Mouse (Mus musculus): ENCODE measurements around the gene Tango2.
"Not testable (repeated sequence)": the region's sequence is repeated elsewhere in the genome, so short reads cannot be mapped to it uniquely, and the experiment has no call there.

The Tango2 gene

DNA sequence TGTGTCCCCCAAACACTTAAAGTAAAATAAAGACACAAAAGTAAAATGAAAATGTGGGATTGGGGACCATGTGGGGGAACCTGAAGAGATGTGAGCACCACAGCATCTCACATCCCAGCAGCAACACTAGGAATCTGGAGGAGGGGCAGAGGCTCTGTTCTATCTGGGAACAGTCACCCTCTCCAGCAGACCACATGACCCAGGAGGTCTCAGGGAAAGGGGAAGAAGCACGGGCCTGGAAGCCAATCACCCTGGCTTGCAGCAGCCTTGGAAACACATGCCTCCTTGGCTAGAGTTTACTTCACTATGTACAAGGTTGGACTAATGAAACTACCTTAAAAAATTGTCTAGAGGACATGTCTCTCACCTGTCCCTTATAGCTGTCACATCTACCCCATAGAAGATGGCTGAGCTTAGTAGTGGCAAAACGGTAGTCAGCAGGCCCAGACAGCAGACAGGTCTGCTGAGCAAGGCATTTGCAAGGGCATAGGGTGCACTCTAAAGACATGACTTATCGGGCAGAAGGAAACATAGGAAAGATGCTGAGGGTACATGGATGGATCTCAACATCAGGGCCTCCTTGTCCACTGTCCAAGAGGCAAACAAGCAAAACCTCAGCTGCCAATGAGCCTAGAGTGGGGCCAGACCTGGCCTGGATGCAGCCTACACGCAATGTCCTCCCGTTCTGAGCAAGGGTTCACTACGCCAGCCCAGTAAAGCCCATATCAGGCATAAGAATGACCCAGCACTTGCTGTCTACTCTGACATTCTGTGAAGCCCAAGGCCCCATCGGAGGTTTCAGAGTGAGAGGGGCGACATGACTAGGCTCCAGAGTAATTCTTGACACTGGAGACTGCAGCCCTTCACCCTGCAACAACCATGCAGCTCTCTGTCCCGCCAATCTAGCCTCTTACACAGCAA, 5.0 kb downstream of the Tango2 start:
- no peak for DNase-seq (ENCODE audit: low spot score in 2 of 2)

DNA sequence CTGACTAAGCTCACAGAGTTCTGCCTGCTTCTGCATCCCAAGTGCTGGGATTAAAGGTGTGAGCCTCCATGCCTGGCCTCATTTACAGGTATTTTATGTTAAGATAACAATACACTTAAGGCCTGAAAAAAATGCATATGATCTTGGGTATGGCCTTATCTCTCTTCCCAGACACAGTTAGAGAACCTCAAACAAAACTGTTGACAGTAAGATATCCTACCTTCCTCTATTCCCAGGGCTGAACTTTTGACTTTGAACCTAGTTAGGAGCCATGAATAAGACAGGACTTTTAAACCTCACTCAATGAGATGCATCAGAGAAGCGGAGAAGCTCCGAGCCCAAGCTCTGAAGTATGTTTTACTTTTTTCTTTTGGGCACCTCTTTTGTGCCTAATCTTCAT, 5.8 kb downstream of the Tango2 start:
- DNase-seq (ENCODE audit: low spot score in 2 of 2), result no peak

DNA sequence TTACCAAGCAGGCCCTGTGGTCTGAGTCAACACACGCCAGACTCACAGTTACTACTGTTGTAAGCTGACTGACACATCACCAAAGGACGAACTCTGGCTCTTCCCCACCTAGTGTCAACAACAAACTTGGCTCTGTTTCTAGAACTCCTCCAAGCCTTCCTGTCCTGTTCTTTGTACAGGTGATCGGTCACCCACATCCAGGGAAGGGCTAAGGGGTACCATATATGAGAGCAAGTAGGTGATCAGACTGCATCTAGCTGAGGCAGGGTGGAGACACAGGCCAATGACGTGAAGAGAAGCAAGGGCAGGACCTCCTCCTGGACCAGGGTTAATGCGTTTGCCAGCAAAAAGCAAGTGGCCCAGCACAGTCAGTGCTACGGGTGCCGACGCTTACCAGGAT, 6.3 kb downstream of the Tango2 start:
- DNase-seq (ENCODE audit: low spot score in 2 of 2), result no peak

DNA sequence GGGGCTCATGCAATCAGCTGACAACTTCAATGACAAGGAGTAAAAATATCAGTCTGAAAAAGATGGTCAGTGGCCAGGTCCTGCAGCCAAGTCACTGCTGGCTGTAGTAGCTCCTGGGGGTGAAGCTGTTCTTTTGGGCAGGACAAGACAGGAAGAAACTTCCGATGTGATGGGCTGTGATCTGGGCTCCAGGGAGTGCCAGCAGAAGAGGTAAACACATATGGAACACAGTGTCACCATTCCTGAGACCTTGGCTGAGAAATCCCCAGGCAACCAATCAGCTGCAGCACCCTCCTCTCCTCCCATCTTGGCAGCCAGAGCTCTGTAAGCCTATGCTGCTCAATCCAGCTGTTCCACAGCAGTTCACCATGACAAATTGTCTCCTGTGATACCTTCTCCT, 8.0 kb downstream of the Tango2 start:
- DNase-seq (ENCODE audit: low spot score in 2 of 2), result no peak

DNA sequence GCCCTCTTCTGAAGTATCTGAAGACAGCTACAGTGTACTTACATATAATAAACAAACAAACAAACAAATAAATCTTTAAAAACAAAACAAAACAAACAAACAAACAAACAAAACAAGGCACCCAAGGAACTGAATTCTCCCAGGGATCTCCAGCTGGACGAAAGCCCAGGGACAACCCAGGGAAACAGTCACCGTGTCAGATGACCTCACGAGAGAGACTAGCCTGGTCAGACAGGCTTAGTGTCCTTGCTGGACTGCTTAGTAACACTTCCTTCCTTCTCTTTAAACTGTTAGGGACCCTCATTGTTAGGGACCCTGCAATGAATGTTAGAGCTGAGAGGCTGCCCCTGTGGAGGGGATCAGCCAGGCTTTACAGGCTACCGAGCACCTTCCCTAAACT, 10.6 kb downstream of the Tango2 start:
- DNase-seq (ENCODE audit: low spot score in 2 of 2), result no peak

DNA sequence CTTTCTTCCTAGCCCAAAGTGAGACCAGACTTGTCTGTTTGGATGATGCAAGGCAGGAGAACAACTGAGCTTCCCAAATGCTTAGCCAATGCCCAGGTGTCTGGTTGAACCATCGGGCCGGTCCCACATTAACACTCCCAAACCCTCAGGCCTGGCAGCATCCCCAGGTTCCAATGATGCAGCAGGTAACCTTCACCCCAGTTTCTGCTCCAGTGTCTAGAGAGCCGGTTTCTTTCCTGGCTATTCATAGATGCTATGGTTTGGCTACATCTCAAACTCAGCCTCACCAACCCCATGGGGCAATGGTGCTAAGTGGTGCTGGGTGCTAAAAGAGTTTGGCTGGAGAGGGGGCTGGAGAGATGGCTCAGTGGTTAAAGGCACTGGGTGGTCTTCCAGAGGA, 11.9 kb downstream of the Tango2 start:
- no peak for DNase-seq (ENCODE audit: low spot score in 2 of 2)

DNA sequence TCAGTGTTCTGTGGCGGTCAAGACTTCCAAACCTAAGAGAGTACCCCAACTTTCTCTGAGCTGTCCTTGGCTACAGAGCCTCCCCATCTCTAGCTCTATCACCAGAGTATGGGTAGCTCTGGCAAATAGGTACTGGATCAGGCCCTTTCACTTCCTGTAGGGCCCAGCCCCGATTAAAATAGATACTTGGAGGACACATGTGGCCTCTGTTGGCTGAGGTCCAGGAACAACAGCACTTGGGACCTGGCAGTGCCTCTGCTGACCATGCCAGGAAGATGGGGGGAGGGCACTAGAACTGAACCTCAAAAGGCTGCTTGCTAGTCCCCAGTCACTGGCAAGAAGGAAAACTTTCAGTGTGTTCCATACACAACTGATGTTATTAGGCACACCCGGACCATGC, 13.9 kb downstream of the Tango2 start:
- no peak for DNase-seq (ENCODE audit: low spot score in 2 of 2)

DNA sequence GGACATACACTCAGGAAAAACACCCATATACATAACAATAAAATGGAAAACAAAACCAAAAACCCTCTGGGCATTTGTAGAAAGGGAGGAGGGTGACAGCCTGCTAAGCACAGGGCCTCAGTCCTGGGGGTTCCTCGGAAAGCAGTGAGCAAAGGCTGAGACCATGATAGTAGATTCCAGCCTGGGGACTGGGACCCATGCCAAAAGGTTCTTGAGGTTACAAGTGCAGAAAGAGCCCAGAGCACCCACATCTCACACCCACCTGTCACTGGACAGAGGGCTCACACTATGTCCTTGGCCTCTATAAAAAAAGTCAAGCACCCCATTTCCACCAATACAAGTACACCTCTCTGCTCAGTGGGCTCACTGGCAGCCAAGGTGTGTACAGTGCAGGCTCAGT, 19.4 kb downstream of the Tango2 start:
- no peak for DNase-seq (ENCODE audit: low spot score in 2 of 2)

DNA sequence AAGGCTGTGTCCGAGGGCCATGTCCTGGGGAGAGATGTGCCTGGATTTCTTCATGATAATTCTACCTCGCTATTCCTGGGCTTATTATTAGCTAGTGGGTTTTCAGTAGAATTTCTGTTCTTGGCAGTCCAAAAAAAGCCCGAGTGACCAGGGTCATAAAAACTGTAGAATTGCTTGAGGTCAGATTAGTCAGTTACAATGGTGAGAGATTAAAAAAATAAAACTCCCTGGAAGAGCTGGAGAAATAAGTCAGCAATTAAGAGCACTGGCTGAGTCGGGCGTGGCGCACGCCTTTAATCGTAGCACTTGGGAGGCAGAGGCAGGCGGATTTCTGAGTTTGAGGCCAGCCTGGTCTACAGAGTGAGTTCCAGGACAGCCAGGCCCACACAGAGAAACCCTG, 20.0 kb downstream of the Tango2 start:
- DNase-seq (ENCODE audit: low spot score in 2 of 2), result no peak

DNA sequence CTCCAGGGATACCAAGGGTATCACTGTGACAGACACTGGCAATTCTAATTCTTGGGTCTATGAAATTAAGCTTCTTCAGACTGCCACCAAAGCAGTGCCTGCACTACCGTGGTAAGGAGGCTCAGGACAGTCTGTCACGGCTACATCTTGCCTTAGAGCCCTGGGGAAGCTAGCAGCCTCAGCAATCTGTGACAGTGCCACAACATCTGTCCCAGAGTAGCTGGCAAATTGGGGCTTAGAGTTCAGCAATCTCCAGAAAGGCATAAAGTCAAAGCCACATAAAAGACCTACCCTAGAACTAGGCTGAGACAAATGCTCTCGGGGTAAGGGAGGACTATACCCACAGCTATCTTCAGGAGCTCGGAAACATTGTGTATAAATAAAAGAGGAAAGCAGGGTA, 22.2 kb downstream of the Tango2 start:
- DNase-seq (ENCODE audit: low spot score in 2 of 2), result no peak

DNA sequence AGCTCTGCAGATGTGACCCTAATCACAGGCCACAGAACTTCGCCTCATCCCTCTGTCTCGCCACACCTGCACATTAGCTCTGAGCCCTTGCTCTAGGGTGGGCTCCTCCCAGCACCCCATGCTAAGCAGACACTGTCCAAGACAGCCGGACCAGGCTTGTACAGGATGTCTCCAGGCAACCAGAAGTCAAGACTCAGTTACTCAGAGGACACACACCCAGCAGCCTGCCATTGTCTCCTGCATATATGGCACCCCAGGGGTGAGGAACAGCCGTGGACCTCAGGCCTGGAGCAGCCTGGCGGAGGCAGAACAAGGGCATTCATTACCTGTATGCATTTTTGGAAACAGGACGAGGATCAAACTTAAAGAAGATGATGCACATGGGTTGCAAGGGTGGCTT, 23.9 kb downstream of the Tango2 start:
- no peak for DNase-seq (ENCODE audit: low spot score in 2 of 2)

DNA sequence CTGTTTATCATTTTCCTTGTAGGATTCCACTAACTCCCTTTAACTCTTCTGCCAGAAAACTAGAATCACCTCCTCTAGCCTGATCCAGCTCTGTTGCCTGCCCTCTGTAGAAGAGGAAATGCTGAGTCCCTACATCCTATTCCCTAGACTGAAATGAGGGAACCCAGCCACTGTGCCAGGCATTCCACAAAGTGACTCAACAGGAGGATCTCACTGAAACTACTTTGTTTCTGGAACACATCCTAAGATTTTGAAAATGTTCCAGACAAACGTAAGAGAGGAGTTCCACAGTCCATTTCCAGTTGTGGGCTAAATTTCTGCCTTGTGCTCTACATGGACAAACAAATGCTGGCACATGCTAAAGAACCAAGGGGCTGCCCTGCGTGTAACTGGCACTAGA, 24.4 kb downstream of the Tango2 start:
- DNase-seq (ENCODE audit: low spot score in 2 of 2), result no peak

DNA sequence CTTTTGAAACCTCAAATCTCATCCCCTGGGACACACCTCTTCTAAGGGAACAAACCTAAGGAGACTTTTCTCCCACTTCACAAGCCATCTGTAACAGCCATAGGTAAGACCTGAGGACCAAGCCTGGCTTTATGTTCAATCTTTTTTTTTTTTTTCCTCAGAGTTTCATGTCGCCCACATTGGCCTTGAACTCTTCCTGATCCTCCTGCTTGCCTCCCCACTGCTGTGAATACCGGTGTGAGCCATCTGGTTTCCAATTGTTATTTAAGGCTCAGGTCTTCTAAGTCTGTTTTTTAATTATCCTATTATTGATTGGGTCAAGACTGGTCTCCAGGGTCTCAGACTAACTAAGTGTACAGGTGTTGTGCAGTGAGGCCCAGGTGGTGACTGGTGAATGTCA, 26.5 kb downstream of the Tango2 start:
- DNase-seq (ENCODE audit: low spot score in 2 of 2), result no peak

DNA sequence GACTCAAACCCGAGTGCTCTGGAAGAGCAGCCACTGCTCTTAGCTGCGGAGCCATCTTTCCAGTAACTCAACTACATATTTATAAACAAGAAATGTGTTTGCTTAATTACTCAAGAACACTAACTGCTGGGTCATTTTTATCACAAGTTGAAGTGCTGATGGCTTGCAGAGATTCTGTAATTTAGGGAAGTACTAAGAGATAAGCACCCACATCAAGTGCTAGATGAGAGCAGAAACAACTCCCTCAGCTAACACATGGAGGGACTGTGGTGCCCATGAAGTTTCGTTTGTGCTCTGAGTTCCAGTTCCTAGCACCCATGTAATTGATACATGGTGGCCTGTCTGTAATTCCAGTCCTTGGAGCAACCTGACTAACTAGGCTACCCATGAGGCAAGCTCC, 28.9 kb downstream of the Tango2 start:
- no peak for DNase-seq (ENCODE audit: low spot score in 2 of 2)

DNA sequence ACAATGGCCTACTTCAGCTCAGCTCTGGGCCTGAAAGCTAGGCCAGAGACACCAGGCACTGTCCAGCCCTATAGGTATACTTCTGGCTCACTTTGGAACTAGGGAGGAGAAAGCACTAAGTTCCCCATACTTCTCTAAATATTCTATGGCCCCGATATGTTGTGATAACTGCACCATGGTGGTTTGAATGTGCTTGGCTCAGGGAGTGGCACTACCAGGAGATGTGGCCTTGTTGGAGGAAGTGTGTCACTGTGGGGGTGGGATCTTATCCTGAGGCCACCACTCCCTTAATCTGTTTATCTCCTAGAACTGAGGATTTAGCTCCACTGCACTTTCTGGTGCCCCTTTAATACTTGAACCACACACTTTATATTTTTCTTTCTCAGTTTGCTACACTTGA, 39.7 kb downstream of the Tango2 start:
- DNase-seq (ENCODE audit: low spot score in 2 of 2), result no peak

DNA sequence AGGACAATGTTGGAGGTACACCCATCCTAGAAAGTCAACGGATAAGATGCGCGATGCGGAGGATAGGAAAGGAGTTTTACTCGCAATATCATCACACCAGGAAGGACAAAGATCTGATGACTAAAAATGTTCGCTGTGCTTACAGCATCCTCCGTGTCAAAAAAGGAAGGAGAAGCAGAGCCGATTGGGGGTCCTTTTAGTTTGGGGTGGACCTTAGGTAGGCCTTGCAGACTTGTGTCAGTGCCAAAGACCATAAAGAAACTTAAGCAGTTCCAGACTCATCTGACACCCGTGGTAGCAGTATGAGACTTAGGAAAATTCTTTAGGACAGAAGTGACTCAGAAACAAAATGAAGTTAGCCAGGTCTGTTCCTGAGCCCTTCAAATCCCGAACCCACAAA, 58.3 kb downstream of the Tango2 start:
- not testable (repeated sequence) for DNase-seq (ENCODE audit: low spot score in 2 of 2)

DNA sequence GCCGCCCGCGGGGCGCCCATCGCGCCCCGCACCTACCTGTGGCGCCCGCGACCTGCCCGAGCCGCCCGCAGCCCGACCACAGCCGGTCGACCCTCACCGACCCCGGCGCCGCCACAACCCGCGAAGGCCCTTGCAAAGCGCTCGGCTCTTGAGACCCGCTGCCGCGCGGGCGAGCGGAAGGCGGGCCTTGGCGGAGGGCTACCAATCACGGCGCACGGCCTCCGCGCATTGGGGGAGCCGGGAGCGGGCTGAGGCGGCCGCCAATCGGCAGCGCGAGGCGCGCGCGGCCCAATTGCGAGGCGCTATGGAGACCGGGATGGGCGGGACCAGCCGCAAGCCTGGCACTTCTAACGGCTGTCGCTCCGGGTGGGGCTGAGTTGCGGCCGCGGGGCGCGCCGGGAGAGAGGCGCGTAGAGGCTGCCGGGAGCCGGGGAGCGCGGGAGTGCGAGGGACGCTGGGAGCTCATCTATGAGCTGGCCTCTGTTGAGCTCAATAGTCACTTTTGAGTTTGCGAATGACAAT, 58.8 kb downstream of the Tango2 start, which contains the start of gene Dgcr8:
Dgcr8 (minus strand) TSS at position 180 of the 522 bp plus-strand sequence.
- peak; percentile 92 to 95 for DNase-seq (ENCODE audit: low spot score in 2 of 2)

DNA sequence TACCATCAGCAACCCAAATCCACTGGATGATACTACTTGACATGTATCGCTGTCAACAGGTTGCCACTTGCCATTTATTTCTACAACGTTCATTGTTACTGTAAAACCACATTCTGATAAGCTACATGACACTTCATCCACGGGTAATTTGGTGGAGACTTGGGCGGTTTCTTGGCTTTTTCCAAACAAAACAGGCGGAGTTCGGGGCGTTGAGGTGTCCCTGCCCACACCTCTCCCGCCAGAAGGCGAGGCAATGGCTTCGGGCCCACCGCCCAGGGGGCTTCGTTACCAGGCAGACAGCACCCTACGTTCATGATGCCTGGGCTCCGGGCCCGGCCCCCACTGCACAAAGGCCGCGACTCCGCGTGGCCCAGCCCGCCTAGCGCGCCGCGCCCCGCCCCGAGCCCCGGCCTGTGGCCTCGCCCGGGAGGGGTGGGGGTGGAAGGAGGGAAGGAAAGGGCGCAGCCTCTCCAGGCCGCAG, 59.3 kb downstream of the Tango2 start:
- DNase-seq (ENCODE audit: low spot score in 2 of 2), result peak in 1 of 2 experiments; percentile 3

DNA sequence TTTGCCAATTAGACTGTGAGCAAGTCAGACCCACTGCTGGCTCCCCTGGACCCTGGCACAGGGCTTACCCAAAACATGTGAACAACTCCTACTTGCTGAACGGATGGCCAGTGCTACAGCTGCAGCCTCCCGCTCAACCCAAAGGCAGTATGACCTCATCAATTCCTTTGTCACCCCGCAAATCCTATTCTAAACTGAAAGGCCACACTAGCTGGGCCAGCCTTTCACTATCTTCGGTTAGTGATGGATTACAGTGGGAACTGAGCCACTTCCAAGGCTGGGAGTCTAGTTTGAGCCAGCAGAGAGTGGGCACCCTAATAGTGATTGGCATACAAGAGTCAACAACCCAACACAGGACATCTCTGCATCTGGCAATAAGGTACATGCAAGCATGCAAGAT, 59.7 kb downstream of the Tango2 start:
- DNase-seq (ENCODE audit: low spot score in 2 of 2), result no peak

DNA sequence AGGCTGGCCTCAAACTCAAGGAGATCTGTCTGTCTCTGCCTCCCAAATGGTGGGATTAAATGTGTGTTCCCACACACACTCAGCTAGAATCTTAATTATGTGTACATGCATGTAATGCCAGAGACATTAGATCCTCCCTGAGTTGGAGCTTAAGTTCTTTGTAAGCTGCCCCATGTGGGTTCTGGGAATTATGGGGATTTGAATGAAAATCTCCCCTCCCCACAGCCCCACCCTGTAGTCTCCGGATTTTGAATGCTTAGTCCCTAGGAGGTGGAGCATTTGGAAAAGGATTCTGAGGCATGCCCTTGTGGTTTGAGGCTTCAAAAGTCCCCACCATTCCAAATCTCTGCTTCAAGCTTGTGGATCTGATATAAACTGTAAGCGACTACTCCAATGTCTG, 72.7 kb downstream of the Tango2 start:
- no peak for DNase-seq (ENCODE audit: low spot score in 2 of 2)

DNA sequence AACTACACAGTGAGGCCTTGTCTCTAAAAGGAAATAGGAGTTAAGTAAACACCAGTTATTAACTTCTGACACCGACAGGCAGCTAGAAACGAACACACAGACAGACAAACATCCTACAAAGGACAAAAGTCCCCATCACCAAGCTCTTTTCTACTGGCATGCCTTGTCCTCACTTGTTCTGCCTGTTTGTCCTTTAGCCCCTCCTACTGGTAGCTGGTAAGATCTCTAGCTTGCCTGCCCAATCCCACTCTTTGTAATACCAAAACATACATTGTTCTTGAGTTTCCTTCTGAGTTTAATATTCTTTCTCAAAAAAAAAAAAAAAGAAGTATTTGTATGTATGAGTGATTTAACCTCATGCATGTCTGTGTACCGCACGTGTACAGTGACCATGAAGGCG, 79.7 kb downstream of the Tango2 start:
- DNase-seq (ENCODE audit: low spot score in 2 of 2), result peak in 1 of 2 experiments; percentile 15

DNA sequence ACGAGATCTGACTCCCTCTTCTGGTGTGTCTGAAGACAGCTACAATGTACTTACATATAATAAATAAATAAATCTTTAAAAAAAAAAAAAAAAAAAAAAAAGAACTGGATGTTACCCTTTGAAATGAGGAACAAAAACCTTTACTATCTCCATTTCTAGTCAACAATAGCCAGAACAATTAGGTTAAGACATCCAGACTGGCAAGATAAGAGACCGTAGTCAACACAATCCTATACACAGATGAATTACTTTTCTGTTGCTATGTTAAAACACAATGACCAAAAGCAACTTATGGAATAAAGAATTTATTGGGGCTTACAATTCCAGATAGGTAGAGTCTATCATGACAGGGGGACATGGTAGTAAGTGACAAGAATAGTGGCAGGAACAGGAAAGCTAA, 82.9 kb downstream of the Tango2 start:
- DNase-seq (ENCODE audit: low spot score in 2 of 2), result no peak

DNA sequence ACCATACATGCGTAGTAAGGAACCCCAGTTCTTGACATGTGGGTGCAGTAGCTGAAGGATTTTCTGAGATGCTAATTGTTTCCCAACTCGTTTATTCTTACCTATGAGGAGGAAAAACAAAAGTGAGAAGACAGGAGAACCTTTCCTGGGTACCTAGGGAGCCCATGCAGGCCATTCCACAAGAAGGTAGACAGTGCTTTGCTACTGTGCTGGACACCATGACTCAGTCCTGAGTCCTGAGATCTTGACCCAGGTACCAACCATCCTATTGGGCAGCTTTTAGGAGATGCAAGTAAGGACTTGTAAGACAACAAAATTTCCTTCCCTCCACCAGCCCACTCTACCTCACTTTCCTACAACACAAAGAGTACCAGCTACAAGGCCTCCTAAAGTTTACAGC, 89.7 kb downstream of the Tango2 start, which contains the start of gene Gm49776:
Gm49776 (minus strand) TSS at position 101 of the 400 bp plus-strand sequence.
- DNase-seq (ENCODE audit: low spot score in 2 of 2), result no peak
